Mouse (Mus musculus) adrenal gland, adult 2 months (tissue): ENCODE results near the gene Spout1. TPM values are rescaled to one million over a fixed set of nuclear protein-coding genes. Genes with fewer than 3 reads are reported as not detected.

ENCODE experiments used
- DNase-seq: peaks from one replicate; pipeline ENCODE4 v3.0.0; 2021
- long read RNA-seq: library from polyadenylated mRNA; stranded (forward); transcript quantifications from one replicate; pipeline ENCODE4 v2.0.0, GENCODE M21; 2021
- polyA plus RNA-seq: library from polyadenylated mRNA; depleted of rRNA; stranded (reverse); fragments of >200 nt; gene quantifications from 2 replicates; pipeline ENCODE4 v1.2.3, GENCODE M21; 2012; rRNA removed
- total RNA-seq, 2 experiments: library from RNA; stranded (reverse); gene quantifications; 2 replicates each; pipeline ENCODE4 v1.2.3; 2021

The Spout1 gene
- total RNA-seq = 10 to 100 TPM; 18.7 to 23.6 TPM
- polyA plus RNA-seq = 28.5 and 36.4 TPM in 2 replicates
- long read RNA-seq, transcript Spout1-201 (12 exons, 1,805 nt) = major isoform, 14 of 26 reads
- long read RNA-seq, partial matches to known transcripts = 2 of 26 reads
- long read RNA-seq, other reads (novel, unspliced or antisense) = 6 of 26 reads

DNA sequence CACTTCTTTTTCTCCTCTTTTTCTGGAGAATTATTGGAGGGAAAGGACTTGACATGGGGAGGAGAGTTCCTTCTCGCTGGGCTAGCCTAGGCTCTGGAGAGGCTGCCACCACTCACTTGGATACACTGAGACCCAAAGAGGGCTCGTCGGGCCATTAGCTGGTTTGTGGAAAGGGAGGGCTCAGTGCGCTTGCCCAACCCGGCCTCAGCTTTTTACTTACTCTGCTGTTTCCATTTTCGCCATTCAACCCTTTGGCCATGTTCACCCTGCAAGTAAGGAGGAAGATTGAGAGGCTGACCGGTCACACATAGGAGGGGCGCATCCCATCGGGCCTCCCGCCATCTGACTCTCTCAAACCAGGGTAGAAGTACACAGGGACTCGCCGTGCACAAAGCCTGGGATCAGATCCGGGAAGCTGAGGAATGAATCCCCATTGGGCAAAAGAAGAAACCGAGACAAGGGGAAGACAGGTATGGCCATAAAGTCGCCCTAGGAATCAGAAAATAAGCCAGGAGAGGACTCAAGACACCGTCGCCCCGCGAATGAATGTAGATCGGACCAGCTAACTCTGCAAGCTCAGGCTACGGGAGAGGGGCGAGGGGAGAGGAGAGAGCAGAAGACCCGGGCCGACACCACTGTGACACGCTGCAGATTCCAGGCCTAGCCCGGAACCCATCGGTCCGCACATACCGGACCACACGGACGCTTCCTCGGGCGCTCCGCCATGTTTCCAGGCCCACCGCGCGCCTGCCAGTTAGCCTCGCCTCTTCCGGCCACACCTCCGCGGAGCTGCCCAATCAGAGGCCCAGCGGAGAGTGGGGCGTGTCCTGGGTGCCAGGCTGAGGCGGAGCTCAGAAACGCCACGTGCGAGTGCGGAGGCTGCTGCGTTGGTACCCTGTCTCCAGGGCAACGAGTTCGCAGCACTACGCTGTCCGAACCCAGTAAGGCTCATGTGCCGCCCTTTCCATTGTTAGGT, at the start of gene Spout1:
Gene Spout1 (minus strand): TSS at position 760 of the 976 bp plus-strand sequence.
- DNase-seq = peak; percentile 97

GRCm38 (mm10) chr2:30216293-30216692, 38.0 kb upstream of the Spout1 start:
- no peak for DNase-seq

DNA sequence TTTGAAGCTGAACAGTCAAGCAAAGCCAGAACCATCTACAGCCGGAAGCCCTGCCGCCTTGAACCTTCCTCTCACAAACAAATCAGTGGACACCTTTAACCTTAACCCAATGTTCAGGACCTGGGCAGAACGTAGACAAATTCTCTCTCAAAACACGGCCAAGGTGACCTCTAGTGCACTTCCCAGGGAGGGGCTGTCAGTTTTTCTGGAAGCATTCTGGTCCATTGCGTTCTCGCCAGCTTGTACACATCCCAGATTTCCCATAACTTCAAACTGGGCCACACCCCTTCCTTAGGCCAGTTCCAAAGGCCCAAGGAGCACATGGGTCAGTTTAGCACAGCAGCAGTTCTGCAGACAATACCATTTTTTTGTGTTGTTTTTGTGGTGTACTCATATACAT, 37.2 kb upstream of the Spout1 start:
- no peak for DNase-seq

DNA sequence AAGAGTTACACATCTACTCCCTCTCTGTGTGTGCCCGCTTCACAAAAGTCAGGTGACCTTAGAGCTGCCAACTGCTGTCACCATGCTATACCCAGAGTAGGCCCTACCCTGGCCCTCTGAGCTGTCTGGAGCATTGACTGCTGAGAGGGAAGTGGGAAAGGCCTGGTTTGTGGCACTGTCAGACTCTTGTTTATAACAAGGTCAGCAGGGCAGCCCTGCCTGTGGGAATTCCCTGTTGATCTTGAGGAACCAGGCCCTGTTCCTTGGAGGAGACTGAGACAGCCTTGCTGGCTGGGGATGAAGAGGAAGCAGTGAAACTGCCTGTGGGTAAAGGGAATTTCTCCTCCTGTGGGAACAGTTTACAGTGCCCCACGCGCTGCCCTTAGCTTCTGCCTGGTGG, 36.5 kb upstream of the Spout1 start:
- no peak for DNase-seq

DNA sequence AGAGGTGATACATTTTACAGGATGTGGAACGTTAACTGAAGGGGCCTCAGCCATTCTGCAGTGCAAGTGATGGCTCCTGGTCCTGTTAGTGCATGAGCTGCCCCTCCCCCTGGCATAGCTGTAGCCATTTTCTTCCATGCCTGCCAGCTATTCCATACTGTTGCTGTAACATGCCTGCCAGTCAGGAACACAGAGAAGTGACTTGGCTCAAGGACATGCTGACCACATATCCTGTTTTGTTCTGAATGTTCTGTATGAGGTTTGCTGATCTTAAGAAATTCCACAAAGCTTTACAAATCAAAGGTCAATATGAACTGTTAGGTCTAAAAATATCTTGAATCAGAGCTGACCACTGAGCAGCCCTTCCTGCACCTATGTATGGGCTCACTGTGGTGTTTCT, 34.7 kb upstream of the Spout1 start:
- DNase-seq = peak; percentile 41

DNA sequence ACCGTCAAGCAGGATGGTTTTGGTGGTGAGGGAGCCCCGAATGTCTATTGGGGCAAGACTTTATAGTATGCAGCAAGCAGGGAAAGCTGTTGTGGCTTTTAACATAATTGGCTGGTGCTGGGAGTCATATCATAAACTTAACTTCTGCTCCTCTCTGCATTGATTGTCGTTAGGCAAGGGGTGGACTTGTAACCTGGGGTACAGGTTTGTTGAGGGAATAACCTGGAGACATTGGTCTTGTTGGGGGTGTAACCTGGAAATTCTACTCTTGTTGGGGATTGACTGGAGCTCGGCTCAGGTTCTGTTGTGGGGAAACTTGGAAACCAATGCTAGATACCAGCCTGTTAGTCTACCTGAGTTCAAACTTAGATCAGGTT, 33.9 kb upstream of the Spout1 start:
- no peak for DNase-seq

DNA sequence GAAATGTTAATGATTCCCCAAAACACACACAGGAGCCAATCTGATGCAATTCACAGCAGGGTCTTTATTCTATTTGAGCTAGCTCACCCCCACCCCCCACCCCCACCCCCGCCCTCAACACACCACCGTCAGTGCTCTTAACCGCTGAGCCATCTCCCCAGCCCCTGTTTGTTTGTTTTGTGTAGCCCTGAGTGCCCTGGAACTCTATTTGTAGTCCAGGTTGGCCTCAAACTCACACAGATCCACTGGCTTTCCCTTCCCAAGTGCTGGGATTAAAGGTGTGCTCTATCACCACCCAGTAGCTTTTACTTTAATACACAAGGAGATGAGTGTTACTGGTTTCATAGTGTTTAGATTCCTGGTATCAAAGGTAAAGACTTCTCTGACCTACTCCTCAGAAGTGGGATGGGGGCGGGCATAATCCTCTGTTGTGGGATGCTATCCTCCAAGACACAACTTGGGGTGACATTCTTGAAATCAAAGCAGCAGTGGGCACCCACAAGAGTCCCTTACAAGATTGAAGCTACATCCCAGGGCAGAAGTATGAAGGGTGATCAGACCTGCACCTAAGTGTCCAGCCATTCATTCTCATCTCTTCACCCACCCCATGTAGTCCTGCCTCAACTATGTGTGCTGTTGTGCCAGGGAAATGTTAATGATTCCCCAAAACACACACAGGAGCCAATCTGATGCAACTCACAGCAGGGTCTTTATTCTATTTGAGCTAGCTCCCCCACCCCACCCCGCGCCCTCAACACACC, 33.3 kb upstream of the Spout1 start:
- DNase-seq = no peak

DNA sequence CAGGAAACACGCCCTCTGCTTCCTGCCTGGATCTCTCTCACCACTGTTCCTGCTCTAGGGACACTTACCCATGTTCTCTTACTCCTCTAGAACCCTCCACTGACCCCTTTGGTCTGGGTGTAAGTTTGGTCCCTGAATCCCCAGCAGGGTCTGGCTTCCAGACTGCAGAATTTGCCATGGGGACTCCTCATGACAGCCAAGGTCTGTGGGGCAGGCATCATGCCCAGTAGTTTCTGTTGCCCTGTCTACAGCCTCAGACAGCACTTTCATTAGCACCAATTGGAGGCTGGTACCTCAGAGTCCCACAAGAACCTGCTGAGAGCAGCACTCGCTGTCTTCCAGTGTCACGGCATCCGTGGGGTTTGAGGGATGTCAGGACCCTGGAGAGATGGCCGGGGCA, 29.6 kb upstream of the Spout1 start:
- DNase-seq = no peak

DNA sequence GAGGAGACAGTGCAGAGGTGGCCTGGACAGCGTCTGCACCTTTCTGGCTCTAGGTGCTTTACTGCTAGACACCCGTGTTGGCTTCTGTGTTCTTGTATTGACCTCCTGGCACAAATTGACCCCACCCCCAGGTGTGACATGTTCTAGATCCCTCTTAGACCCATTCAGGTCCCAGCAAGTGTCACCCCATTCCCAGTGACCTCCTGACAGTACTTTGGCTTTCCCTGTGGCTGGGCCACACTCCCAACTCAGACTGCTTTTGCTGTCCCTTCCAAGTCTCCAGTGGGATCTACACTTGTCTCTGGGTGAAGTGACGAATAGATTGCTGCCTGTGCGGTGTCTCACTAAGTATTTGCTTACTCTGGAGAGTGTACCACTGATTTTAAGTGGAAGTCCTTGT, 29.1 kb upstream of the Spout1 start:
- no peak for DNase-seq

GRCm38 (mm10) chr2:30205629-30206357, 27.5 kb upstream of the Spout1 start, which contains the start of gene Kyat1:
Gene Kyat1 (minus strand): TSS chr2:30205847.
- DNase-seq = peak; percentile 95

GRCm38 (mm10) chr2:30205255-30205628, 27.0 kb upstream of the Spout1 start:
- no peak for DNase-seq

DNA sequence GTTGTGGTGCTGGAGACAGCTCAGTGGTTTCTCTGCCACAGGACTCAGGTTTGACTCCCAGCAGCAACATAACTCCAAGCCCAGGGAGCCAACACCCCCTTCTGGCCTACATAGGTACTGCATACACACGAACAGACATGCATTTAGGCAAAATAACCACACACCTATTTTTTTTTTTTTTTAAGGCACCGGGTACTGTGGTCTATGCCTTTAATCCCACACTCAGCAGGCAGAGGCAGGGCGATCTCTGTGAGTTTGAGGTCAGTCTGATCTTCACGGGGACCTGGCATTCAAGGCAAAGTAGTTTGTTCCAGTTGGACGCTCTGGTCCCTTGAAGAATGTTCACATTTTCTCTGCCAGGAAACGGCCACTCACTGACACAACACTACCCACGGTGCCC, 25.2 kb upstream of the Spout1 start:
- no peak for DNase-seq

DNA sequence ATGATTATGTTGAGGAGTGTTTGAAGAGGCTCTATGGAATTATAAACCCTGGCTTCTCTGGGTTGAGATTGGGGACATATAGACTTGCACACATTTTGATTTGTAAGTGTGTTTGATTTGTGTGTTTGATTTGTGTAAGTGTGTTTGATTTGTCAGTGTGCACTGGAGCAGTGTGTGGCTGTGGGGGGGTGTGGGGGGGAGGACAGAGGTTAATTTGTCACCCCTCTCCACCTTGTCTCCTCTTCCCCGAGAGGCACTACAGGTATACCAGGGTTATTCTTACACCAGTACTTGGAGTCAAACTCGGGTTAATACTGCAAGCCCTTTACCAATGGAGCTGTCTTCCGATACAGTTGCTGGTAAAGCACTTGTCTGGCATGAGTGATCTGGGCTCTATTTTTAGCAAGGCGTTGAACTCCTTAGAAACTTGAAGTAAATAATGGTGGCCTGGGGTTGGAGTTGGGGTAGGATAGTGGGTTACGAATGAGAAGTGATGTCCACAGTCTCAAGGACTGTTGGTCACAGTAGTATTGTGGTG, 22.2 kb upstream of the Spout1 start:
- DNase-seq = no peak

DNA sequence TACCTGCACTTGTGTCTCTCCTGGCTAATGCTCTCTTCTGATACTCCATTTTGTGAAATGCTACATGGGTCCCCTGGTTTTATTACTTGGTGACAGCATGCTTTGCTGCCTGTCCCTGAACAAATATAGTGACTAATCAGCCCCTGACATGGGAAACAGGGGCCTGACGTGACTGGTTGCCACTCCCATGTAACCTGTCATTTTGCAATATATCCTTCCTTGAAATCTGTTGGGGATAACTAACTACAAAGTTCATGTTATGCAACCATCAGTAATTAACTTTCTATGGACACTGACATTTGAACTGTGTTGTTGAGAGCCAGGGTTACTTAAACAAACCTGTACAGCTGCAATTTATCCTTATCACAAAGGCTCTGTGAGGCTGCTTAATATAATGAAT, 21.7 kb upstream of the Spout1 start:
- peak; percentile 77 for DNase-seq

- DNase-seq = no peak
Measured at GRCm38 (mm10) chr2:30198021-30198420, 19.8 kb upstream of the Spout1 start.

- no peak for DNase-seq
Measured at GRCm38 (mm10) chr2:30194656-30195055, 16.4 kb upstream of the Spout1 start.

DNA sequence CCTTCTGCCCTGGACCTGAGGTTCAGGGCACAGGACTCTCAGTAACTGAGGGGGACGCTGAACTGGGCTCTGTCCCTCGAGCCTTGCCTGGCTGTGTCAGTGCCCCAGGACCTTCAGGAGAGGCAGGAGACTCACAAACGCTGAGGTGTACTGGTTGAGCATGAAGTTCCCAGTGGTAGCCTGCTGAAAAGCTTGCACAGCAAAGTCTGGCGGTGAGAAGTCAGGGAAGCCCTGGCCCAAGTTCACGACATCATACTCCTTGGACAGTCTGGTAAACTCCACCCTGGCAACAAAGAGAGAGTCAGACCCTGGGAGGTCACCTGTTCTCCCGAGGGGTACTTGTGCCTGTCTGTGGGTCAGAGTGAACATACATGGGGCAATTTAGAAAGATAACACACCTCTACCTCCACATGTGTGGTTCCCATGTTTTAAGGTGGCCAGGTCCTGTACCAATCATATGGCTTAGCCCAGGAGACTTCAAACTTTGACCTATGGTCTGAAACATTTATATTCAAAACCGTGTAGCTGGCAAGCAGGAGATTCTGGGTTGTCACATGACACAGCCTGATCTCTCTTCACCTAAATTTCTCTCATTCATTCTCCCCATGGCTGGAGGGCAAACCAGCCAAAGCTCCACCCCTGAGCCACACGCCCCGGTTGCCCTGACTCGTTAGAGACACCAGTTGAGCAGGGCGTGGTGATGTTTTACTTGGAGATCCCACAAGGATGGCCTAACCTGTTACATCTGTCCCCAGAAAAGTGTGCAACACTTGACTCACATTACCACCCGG, 13.7 kb upstream of the Spout1 start:
- DNase-seq = no peak

GRCm38 (mm10) chr2:30185681-30186080, 7.4 kb upstream of the Spout1 start:
- no peak for DNase-seq

- no peak for DNase-seq
Measured at GRCm38 (mm10) chr2:30185276-30185675, 7.0 kb upstream of the Spout1 start.

GRCm38 (mm10) chr2:30183721-30184120, 5.5 kb upstream of the Spout1 start:
- DNase-seq = no peak

DNA sequence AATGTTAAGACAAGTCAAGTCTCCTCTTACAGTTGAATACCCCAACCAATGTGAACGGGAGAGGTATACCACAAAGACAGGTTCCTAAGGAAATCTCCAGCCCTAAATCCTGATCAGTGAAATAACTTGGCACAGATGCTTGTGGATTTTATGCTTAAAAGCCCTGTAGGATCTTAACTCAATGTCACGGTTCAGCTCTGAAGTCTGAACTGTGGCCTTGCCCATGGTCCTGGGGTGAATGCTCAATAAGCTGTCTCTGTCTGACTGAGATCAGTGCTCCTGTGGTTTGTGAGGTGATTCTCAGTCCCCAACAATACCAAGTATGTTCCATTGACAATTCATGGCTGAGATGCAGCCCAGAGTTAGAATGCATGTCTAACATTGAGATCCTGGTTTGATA, 4.2 kb upstream of the Spout1 start:
- DNase-seq = no peak
